Mouse (Mus musculus): ENCODE data around the gene Upb1. TPM values are rescaled to one million over a fixed set of nuclear protein-coding genes. Genes with fewer than 3 reads are reported as not detected.
A peak's percentile ranks its signal among the peaks of the same experiment; 100 is the strongest.
"Not testable (repeated sequence)": the region's sequence is repeated elsewhere in the genome, so short reads cannot be mapped to it uniquely, and the experiment has no call there.

The Upb1 gene
- polyA plus RNA-seq, 1 experiment from 2014 or later, result 4.3 TPM

DNA sequence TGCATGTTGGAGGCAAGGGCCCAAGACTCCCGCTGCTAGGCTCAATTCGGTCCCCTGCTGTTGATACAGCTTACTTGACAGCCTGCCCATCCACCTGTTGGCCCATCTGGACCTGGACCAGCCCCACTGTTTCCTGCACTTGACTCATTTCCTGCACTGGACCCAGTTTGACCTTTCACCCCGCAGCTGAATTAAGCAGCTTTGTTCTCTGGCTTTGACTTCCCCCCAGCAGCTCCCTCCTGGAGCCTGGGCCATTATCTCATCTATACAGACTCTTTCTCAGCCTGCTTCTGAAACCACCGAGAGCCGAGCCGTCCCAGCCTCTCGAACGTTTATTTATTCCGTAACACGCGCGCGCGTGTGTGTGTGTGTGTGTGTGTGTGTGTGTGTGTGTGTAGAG lies 3.9 kb upstream of the Upb1 start:
- 42% methylated on average over 14 of the region's 14 CpGs for WGBS

GRCm38 (mm10) chr10:75405916-75406315 lies 5.0 kb downstream of the Upb1 start:
- Histone ChIP-seq H3K9ac (no peak overlapping the region), H3K4me1 (no peaks in the 10 kb centered on the region), H3K36me3 (no peaks in the 10 kb centered on the region), H3K4me3 (replicated peaks) (no peak overlapping the region), H3K4me2 (no peak overlapping the region), H3K9me3 (no peaks in the 10 kb centered on the region), H3K27ac (no peak overlapping the region), H3K27me3 (replicated peaks) (no peaks in the 10 kb centered on the region; the same call in 1 of the 2 replicates)
- ATAC-seq (ENCODE audit: insufficient read depth, low FRiP score, low read depth), result no peak
- 85% methylated on average over 8 of the region's 8 CpGs for WGBS

More for the DNA sequence above, 3.9 kb upstream of the Upb1 start:
- no peak overlapping the region for H3K27ac ChIP-seq
- ATAC-seq (ENCODE audit: insufficient read depth, low FRiP score, low read depth), result no peak
- H3K4me2 ChIP-seq, result no peak overlapping the region
- no peak overlapping the region for H3K9ac ChIP-seq
- no peaks in the 10 kb centered on the region for H3K9me3 ChIP-seq
- no peaks in the 10 kb centered on the region for H3K27me3 ChIP-seq (replicated peaks)
- 0 out of 2 replicates have a peak, but pooled peaks cover 3% of the 10 kb centered on the region for H3K4me1 ChIP-seq
- H3K4me3 ChIP-seq (replicated peaks), result no peak overlapping the region
- no peaks in the 10 kb centered on the region for H3K36me3 ChIP-seq

GRCm38 (mm10) chr10:75406755-75407154 lies 5.8 kb downstream of the Upb1 start:
- Histone ChIP-seq H3K9ac (no peak overlapping the region), H3K4me1 (no peaks in the 10 kb centered on the region), H3K27me3 (replicated peaks) (no peaks in the 10 kb centered on the region; the same call in 1 of the 2 replicates), H3K36me3 (no peaks in the 10 kb centered on the region), H3K4me2 (no peak overlapping the region), H3K4me3 (replicated peaks) (no peak overlapping the region), H3K27ac (no peak overlapping the region), H3K9me3 (no peaks in the 10 kb centered on the region)
- WGBS, result 44% methylated on average over 13 of the region's 13 CpGs
- peak; percentile 56 for ATAC-seq (ENCODE audit: insufficient read depth, low FRiP score, low read depth)

- Histone ChIP-seq H3K27me3 (replicated peaks) (no peaks in the 10 kb centered on the region; the same call in 1 of the 2 replicates), H3K36me3 (no peaks in the 10 kb centered on the region), H3K4me2 (no peak overlapping the region), H3K4me1 (no peaks in the 10 kb centered on the region), H3K9ac (no peak overlapping the region), H3K9me3 (no peaks in the 10 kb centered on the region), H3K4me3 (replicated peaks) (no peak overlapping the region), H3K27ac (no peak overlapping the region)
- WGBS, result 65% methylated on average over 4 of the region's 4 CpGs
- no peak for ATAC-seq (ENCODE audit: insufficient read depth, low FRiP score, low read depth)
Observed at GRCm38 (mm10) chr10:75407741-75408140, 6.8 kb downstream of the Upb1 start.

DNA sequence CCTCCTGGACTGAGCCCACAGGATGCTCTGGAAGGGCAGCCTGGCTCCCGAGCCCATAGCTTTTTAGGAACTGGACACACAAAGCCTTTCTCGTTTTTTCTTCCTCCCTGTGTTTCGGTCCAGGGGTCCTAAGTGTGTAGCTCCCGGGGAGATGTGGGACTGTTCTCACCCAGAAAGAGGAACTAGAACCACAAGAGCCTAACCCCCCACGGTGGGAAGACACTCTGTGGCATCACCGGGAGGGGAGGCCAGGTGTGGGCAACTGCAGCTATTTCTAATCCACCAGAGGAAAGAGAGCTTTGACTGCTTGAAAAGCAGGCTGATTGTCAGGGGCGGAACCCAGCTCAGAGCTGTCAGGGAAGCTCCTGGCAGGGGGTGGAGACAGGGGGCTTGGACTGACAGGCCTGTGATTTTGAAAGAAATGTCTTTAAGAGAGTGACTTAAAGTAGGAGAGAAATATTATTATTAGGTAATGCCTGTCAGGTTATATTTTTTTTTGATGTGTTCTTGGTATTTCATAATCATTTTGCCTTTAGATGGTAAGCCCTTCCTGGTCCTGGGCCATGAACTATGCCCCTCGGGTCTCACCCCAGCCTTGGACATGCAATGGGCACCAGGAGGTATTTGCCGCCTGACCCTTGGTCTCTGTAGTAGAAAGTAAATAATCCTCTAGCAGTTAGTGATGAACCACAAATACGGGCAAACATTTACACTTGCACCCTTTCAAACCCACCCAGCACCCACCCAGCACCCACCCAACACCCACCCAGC lies 10.6 kb downstream of the Upb1 start:
- ATAC-seq (ENCODE audit: insufficient read depth, low FRiP score, low read depth); H3K9me3 ChIP-seq; H3K4me1 ChIP-seq; H3K4me3 ChIP-seq (replicated peaks); H3K36me3 ChIP-seq; H3K4me2 ChIP-seq; H3K9ac ChIP-seq; H3K27me3 ChIP-seq (replicated peaks); H3K27ac ChIP-seq: not testable (repeated sequence)
- 44% methylated on average over 10 of the region's 10 CpGs for WGBS

DNA sequence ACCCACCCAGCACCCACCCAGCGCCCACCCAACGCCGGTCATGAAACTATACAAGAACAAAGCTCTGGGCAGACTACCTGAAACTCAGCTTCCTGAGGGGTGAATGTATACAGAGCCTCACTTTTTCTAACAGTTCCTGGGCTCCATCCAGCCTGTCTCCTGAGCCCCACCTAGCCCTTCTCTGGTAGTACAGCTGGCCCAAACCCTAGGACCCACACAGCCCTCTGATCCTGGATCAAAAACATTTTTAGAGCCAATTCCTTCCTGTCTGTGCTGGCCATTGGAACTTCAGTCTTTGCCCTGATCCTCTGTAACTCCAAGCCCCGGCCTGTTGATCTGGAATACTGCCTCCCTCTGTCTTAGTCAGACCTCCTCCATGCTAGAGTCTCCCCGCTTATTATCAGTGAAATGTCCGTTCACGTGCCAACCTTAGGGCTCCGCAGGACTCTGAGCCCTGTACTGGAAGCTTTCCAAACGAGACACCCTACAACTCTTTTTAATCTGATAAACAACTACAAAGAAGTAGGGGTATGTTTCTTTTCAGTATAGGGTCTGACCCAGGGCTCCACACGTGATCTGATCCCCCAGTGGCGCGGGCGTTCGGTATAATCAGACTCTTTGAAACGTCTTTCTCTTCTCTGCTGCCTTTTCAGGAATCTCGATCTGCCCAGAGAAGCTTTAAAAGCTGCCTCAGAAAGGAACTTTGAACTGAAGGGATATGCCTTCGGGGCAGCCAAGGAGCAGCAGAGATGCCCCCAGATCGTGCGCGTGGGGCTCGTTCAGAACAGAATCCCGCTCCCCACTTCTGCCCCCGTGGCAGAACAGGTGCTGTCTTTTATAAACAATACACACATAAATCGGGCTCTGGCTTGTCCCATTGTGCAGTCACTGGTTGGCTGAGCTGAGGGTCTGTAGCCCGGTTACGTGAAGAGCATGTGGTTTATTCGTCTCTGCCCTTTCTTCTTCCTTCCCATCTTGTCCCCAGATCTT lies 11.5 kb downstream of the Upb1 start:
- H3K4me1 ChIP-seq, result no peaks in the 10 kb centered on the region
- no peak overlapping the region for H3K4me2 ChIP-seq
- H3K9me3 ChIP-seq, result no peaks in the 10 kb centered on the region
- no peaks in the 10 kb centered on the region for H3K36me3 ChIP-seq
- no peak overlapping the region for H3K9ac ChIP-seq
- ATAC-seq (ENCODE audit: insufficient read depth, low FRiP score, low read depth), result no peak; the same call in 1 of the 2 replicates
- 57% methylated on average over 27 of the region's 27 CpGs for WGBS
- H3K27me3 ChIP-seq (replicated peaks), result no peaks in the 10 kb centered on the region
- H3K27ac ChIP-seq, result no peak overlapping the region
- H3K4me3 ChIP-seq (replicated peaks), result no peak overlapping the region

DNA sequence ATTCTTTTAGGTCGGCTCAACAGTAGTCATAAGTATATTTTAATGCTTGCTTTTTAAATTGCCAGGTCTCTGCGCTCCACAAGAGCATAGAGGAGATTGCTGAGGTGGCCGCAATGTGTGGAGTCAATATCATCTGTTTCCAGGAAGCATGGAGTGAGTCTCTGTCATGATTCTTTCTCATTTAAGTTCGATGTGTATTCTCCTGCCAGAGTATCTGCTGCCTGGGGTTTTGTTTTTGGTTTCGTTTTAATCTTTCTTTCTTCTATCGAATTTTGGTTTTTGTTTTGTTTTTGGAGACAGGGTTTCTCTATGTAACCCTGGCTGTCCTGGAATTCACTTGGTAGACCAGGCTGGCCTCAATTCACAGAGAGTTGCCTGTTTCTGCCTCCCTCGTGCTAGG lies 14.0 kb downstream of the Upb1 start:
- ATAC-seq (ENCODE audit: insufficient read depth, low FRiP score, low read depth), result no peak
- no peaks in the 10 kb centered on the region for H3K4me1 ChIP-seq
- no peak overlapping the region for H3K4me3 ChIP-seq (replicated peaks)
- H3K9ac ChIP-seq, result no peak overlapping the region
- H3K27me3 ChIP-seq (replicated peaks), result no peaks in the 10 kb centered on the region
- no peak overlapping the region for H3K27ac ChIP-seq
- 79% methylated on average over 7 of the region's 7 CpGs for WGBS
- no peak overlapping the region for H3K4me2 ChIP-seq
- H3K9me3 ChIP-seq, result no peaks in the 10 kb centered on the region
- no peaks in the 10 kb centered on the region for H3K36me3 ChIP-seq

DNA sequence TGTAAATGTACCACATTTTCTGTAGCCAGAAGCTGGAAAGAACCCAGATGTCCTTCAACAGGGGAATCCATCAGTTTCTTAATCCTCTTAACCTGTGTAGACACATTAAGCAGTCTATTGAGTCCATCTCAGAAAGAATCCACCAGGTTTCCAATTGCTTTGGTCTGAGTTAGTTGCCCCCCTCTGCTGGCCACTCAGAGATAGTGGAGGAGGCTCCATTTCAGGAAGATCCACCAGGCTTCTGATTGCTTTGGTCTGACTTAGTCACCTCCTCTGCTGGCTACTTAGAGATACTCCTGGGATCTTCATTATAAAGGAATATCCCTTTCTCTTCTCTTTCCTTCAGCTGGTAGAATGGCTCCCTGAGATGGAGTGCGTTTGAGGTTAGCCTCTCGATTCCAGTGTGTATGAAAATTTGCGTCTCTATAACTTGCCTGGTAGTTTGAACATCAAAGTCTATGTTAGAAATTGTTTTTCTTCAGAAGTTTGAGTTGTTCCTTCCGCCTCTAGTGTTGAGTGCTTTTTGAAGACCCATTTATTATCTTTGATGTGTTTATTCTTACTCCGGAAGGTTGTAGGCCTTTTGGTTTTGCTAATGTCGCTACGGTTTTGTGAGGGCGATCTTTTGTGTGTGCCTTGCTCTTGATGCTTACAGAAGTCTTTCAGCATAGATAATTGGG lies 16.6 kb downstream of the Upb1 start:
- H3K36me3 ChIP-seq, result no peaks in the 10 kb centered on the region
- no peaks in the 10 kb centered on the region for H3K4me1 ChIP-seq
- H3K9me3 ChIP-seq, result no peaks in the 10 kb centered on the region
- H3K4me2 ChIP-seq, result no peak overlapping the region
- no peaks in the 10 kb centered on the region for H3K27me3 ChIP-seq (replicated peaks)
- ATAC-seq (ENCODE audit: insufficient read depth, low FRiP score, low read depth), result no peak
- no peak overlapping the region for H3K4me3 ChIP-seq (replicated peaks)
- no peak overlapping the region for H3K9ac ChIP-seq
- whole genome bisulfite sequencing, result 61% methylated on average over 8 of the region's 8 CpGs
- no peak overlapping the region for H3K27ac ChIP-seq

GRCm38 (mm10) chr10:75418747-75419146 lies 17.8 kb downstream of the Upb1 start:
- H3K4me1 ChIP-seq, result no peaks in the 10 kb centered on the region
- no peak overlapping the region for H3K9ac ChIP-seq
- ATAC-seq (ENCODE audit: insufficient read depth, low FRiP score, low read depth), result no peak
- H3K4me3 ChIP-seq (replicated peaks), result no peak overlapping the region
- H3K27ac ChIP-seq, result no peak overlapping the region
- H3K4me2 ChIP-seq, result no peak overlapping the region
- H3K27me3 ChIP-seq (replicated peaks), result no peaks in the 10 kb centered on the region
- WGBS, result 54% methylated on average over 4 of the region's 4 CpGs
- H3K36me3 ChIP-seq, result no peaks in the 10 kb centered on the region
- no peaks in the 10 kb centered on the region for H3K9me3 ChIP-seq

DNA sequence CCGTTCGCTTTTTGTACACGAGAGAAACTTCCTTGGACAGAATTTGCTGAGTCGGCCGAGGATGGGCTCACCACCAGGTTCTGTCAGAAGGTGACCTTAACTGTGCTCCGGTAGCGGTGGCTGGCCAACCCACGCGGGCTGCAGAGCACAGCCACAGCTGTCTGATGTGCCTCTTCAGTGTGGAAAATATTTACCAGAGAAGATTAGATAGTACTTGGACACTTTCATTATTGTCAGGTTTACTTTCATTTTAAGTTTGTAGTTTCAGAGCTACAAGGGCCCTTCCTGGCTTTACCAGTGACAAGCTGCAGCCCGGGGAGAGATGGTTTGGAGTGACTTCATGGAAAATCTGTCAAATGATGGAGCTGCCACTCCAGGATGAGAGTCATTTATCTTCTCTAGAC lies 23.6 kb downstream of the Upb1 start:
- 63% methylated on average over 10 of the region's 10 CpGs for WGBS
- Histone ChIP-seq H3K4me2 (no peak overlapping the region), H3K27me3 (replicated peaks) (no peaks in the 10 kb centered on the region), H3K4me1 (no peaks in the 10 kb centered on the region), H3K4me3 (replicated peaks) (no peak overlapping the region), H3K27ac (no peak overlapping the region), H3K9ac (no peak overlapping the region), H3K36me3 (no peaks in the 10 kb centered on the region), H3K9me3 (no peaks in the 10 kb centered on the region)
- ATAC-seq (ENCODE audit: insufficient read depth, low FRiP score, low read depth), result no peak

DNA sequence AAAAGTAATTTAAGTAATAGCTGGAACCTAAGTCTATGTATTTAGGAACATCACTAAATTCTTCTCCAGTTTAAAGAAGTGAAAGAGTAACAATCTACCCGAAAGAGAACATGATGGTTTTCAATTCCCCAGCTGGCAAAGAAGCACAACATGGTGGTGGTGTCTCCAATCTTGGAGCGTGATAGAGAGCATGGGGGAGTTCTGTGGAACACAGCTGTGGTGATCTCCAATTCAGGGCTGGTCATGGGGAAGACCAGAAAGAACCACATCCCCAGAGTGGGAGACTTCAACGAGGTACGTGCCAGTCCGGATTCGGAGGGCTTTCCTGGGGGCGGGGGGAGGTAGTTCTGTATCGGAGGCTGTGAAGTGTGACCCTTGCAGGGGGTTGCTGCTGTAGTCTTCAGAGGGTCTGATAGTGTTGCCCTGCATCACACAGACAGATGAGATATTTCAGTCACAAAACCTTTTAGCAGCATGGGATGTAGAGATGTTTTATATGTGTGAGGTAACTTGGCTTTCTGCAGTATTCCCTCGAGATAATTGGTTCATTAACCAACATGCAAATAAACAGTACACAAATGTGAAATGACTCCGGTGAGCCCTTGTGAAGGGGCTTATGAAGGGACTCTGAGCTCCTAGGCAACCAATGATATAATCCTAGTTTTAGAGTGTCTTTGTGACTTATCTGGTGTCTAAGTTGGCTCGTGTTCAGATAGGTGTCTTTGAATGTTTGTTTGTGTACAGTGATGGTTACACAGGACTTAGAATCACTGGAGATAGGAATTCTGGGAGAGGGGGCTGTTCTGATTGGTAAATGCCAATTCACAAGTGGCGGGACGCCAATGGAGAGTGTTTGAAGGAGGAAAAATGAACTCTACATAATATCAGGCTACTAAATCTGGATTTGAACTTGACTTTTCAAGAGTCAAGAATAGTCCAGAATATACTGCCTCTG lies 27.4 kb downstream of the Upb1 start:
- peak overlapping the region; percentile 61; the same call in 1 of the 2 replicates for H3K27ac ChIP-seq
- no peak overlapping the region for H3K4me3 ChIP-seq (replicated peaks)
- WGBS, result 80% methylated on average over 13 of the region's 13 CpGs
- H3K27me3 ChIP-seq (replicated peaks), result no peaks in the 10 kb centered on the region
- no peaks in the 10 kb centered on the region for H3K36me3 ChIP-seq
- no peaks in the 10 kb centered on the region for H3K4me1 ChIP-seq
- peak overlapping the region; percentile 43; the same call in 1 of the 2 replicates for H3K4me2 ChIP-seq
- ATAC-seq (ENCODE audit: insufficient read depth, low FRiP score, low read depth), result no peak
- H3K9ac ChIP-seq, result no peak overlapping the region
- no peaks in the 10 kb centered on the region for H3K9me3 ChIP-seq

Measured in stomach, embryonic 15.5 days (tissue).